Mouse (Mus musculus) thymus, adult 2 months (tissue): ENCODE measurements around the gene Itgb5. TPM values are rescaled to one million over a fixed set of nuclear protein-coding genes. Genes with fewer than 3 reads are reported as not detected.
A peak's percentile ranks its signal among the peaks of the same experiment; 100 is the strongest.

ENCODE experiments used
- DNase-seq: peaks from one replicate; pipeline ENCODE4 v3.0.0; 2021
- H3K27ac ChIP-seq: fragments of 200-500 bp; 2 replicates; pipeline ENCODE4 v1.5.1; 2012; ENCODE audit warnings: low read length, control low read depth; ENCODE audit not compliant: control insufficient read depth, insufficient read depth
- H3K27me3 ChIP-seq: fragments of 200-500 bp; 2 replicates; pipeline ENCODE4 v1.6.1; 2012; ENCODE audit warnings: mild to moderate bottlenecking, low read length, moderate library complexity, mixed read lengths; ENCODE audit not compliant: control insufficient read depth, insufficient read depth
- H3K36me3 ChIP-seq: fragments of 200-500 bp; 2 replicates; pipeline ENCODE4 v1.6.1; 2012; ENCODE audit warnings: mild to moderate bottlenecking, low read length, moderate library complexity; ENCODE audit not compliant: control insufficient read depth, insufficient read depth
- H3K4me1 ChIP-seq: fragments of 200-500 bp; replicated peaks from 2 replicates; pipeline ENCODE4 v1.6.1; 2012; ENCODE audit warnings: low read length; ENCODE audit not compliant: control insufficient read depth, insufficient read depth
- H3K4me3 ChIP-seq: fragments of 200-500 bp; 2 replicates; pipeline ENCODE4 v1.5.1; 2012; ENCODE audit warnings: mild to moderate bottlenecking, low read length, control low read depth, moderate library complexity; ENCODE audit not compliant: control insufficient read depth, insufficient read depth
- CTCF ChIP-seq: fragments of 200-500 bp; IDR thresholded peaks from 2 replicates; pipeline ENCODE4 v1.5.1; 2012; ENCODE audit warnings: mild to moderate bottlenecking, control low read depth, low read length, moderate library complexity, borderline replicate concordance; ENCODE audit not compliant: control insufficient read depth, poor library complexity, insufficient read depth; ENCODE audit errors: extremely low read depth
- POLR2A ChIP-seq: fragments of 200-500 bp; IDR thresholded peaks from 2 replicates; pipeline ENCODE4 v1.6.1; 2012; ENCODE audit warnings: mild to moderate bottlenecking, low read length, control low read depth, moderate library complexity; ENCODE audit not compliant: control insufficient read depth, poor library complexity, insufficient read depth; ENCODE audit errors: extremely low read depth
- WGBS: fragments of 180-500 bp; shearing (Covaris S2); methylation state at CpG from one replicate; pipeline ENCODE4 v1.1.7; 2018; 5-methylcytosine and 5-hydroxymethylcytosine counted together
- polyA plus RNA-seq: library from polyadenylated mRNA; depleted of rRNA; stranded (reverse); fragments of >200 nt; gene quantifications from 2 replicates; pipeline ENCODE4 v1.2.3, GENCODE M21; 2012

Gene Itgb5
- polyA plus RNA-seq, 1 experiment, result 28.3 TPM

GRCm38 (mm10) chr16:33986993-33987392, 157.5 kb downstream of the Itgb5 start:
- Histone ChIP-seq H3K4me1 (no peaks in the 10 kb centered on the region), H3K27ac (no peak overlapping the region), H3K27me3 (no peaks in the 10 kb centered on the region), H3K36me3 (no peaks in the 10 kb centered on the region), H3K4me3 (no peak overlapping the region)
- 98% methylated on average over 7 of the region's 7 CpGs for WGBS
- DNase-seq, result no peak
- TF ChIP-seq CTCF (no peak), POLR2A (no peak)

GRCm38 (mm10) chr16:33988358-33989012, 159.0 kb downstream of the Itgb5 start:
- Histone ChIP-seq H3K4me1 (no peaks in the 10 kb centered on the region), H3K27me3 (no peaks in the 10 kb centered on the region), H3K27ac (peak overlapping the region; percentile 55; the same call in 1 of the 2 replicates), H3K4me3 (peak overlapping the region; percentile 14; the same call in 1 of the 2 replicates), H3K36me3 (no peaks in the 10 kb centered on the region)
- peak; percentile 64 for DNase-seq
- WGBS, result 43% methylated on average over 17 of the region's 17 CpGs
- TF ChIP-seq CTCF, result peak; percentile 85; the same call in 1 of the 2 replicates
- no peak for TF ChIP-seq POLR2A

- Histone ChIP-seq H3K27me3 (no peaks in the 10 kb centered on the region), H3K4me1 (no peaks in the 10 kb centered on the region), H3K27ac (peak overlapping the region; percentile 45; the same call in 1 of the 2 replicates), H3K4me3 (no peak overlapping the region), H3K36me3 (no peaks in the 10 kb centered on the region)
- WGBS, result 96% methylated on average over 1 of the region's 1 CpGs
- TF ChIP-seq POLR2A (no peak), CTCF (no peak)
- DNase-seq, result no peak
Measured at GRCm38 (mm10) chr16:33989106-33989505, 159.6 kb downstream of the Itgb5 start.

GRCm38 (mm10) chr16:33990712-33991111, 161.2 kb downstream of the Itgb5 start:
- Histone ChIP-seq H3K27ac (no peak overlapping the region), H3K4me3 (no peak overlapping the region), H3K36me3 (no peaks in the 10 kb centered on the region), H3K4me1 (no peaks in the 10 kb centered on the region), H3K27me3 (no peaks in the 10 kb centered on the region)
- TF ChIP-seq POLR2A, result no peak
- TF ChIP-seq CTCF, result no peak
- no peak for DNase-seq
- 94% methylated on average over 4 of the region's 4 CpGs for WGBS

GRCm38 (mm10) chr16:33994321-33994720, 164.9 kb downstream of the Itgb5 start:
- DNase-seq, result no peak
- no peaks in the 10 kb centered on the region for H3K36me3 ChIP-seq
- H3K27me3 ChIP-seq, result no peaks in the 10 kb centered on the region
- H3K4me1 ChIP-seq, result no peaks in the 10 kb centered on the region
- H3K4me3 ChIP-seq, result no peak overlapping the region
- TF ChIP-seq CTCF (no peak), POLR2A (no peak)
- H3K27ac ChIP-seq, result no peak overlapping the region
- 92% methylated on average over 6 of the region's 6 CpGs for WGBS

GRCm38 (mm10) chr16:33995496-33995895, 166.0 kb downstream of the Itgb5 start:
- Histone ChIP-seq H3K27me3 (no peaks in the 10 kb centered on the region), H3K36me3 (no peaks in the 10 kb centered on the region), H3K4me3 (no peak overlapping the region), H3K27ac (no peak overlapping the region), H3K4me1 (no peaks in the 10 kb centered on the region)
- 90% methylated on average over 3 of the region's 3 CpGs for WGBS
- TF ChIP-seq POLR2A (no peak), CTCF (no peak)
- no peak for DNase-seq

GRCm38 (mm10) chr16:33996030-33996429, 166.6 kb downstream of the Itgb5 start:
- peak; percentile 68 for DNase-seq
- no peak for TF ChIP-seq CTCF
- no peak for TF ChIP-seq POLR2A
- 7% methylated on average over 5 of the region's 5 CpGs for WGBS
- H3K4me3 ChIP-seq, result no peak overlapping the region
- no peaks in the 10 kb centered on the region for H3K27me3 ChIP-seq
- H3K4me1 ChIP-seq, result no peaks in the 10 kb centered on the region
- no peak overlapping the region for H3K27ac ChIP-seq
- H3K36me3 ChIP-seq, result no peaks in the 10 kb centered on the region
